Mouse (Mus musculus): ENCODE measurements at regions not wholly inside any gene's neighbourhood (a gene's known extent, or its start where the extent isn't known, plus 50 kb on each side); places are given as distances from the start of the nearest gene placed in this dataset.

DNA sequence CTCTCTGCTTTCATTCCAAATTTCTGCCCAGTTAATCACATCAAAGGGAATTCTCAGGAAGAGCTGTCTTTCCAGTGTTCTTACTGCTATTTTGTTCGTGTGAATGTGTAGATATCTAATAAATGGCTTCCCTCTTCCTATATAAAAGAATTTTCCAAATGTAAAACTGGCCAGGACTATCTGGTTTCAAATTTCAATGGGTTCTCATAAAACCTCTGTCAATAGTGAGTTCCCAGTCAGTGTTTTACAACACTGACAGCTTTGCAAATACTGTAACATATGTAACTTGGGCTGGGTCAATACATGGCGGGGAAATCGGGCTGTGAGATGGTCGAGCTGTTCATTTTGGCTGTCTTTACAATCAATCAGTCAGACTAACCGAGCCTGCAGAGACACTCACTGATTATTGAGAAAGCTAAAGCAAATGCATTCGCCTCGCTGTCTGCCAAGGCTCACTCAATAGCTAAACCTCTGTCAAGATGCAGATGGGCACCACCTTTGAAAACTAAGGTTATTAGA, 155.0 kb upstream of the Slc24a2 start:
- Histone ChIP-seq H3K27me3 (0 out of 2 replicates have a peak, but pooled peaks cover 9% of the 10 kb centered on the region), H3K9ac (no peak overlapping the region), H3K4me2 (no peak overlapping the region), H3K27ac (no peak overlapping the region), H3K4me1 (peaks cover 9% of the 10 kb centered on the region; the same call in 1 of the 2 replicates), H3K9me3 (no peaks in the 10 kb centered on the region), H3K36me3 (no peaks in the 10 kb centered on the region), H3K4me3 (no peak overlapping the region)
- ATAC-seq (ENCODE audit: insufficient number of reproducible peaks, low FRiP score, low TSS enrichment, low read depth), result no peak
- WGBS, result 22% methylated on average over 7 of the region's 7 CpGs

DNA sequence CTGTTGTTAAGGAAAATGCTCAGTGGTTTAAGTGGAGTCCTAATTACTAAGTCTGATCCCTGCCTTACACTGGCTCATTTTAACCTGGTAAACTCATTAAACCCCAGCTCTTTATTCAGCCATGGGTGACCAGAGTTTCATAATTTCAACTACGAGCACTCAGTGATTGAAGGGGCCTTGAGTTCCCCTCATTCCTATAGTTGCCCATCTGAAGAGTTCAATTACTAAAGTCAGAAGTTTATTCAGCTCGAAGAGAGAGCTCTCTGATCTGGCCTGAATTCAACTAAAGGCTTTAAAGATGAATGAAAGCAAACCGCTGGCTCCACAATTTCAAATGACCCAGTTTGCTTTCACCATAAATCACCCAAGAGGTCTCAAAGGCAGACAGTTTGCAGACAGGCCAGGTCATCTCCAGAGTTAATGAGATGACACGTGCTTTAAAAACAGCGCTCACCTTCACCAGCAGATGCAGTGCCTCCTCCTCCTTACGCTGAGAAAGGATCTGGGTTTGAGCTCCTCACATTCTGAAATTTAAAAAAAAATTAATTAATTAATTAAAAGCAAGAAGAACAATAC, 154.3 kb upstream of the Slc24a2 start:
- 22% methylated on average over 6 of the region's 6 CpGs for WGBS
- no peak for ATAC-seq (ENCODE audit: insufficient number of reproducible peaks, low FRiP score, low TSS enrichment, low read depth)
- Histone ChIP-seq H3K27me3 (0 out of 2 replicates have a peak, but pooled peaks cover 9% of the 10 kb centered on the region), H3K9me3 (no peaks in the 10 kb centered on the region), H3K27ac (no peak overlapping the region), H3K4me1 (peaks cover 10% of the 10 kb centered on the region; the same call in 1 of the 2 replicates), H3K36me3 (no peaks in the 10 kb centered on the region), H3K4me2 (no peak overlapping the region), H3K9ac (no peak overlapping the region), H3K4me3 (no peak overlapping the region)

DNA sequence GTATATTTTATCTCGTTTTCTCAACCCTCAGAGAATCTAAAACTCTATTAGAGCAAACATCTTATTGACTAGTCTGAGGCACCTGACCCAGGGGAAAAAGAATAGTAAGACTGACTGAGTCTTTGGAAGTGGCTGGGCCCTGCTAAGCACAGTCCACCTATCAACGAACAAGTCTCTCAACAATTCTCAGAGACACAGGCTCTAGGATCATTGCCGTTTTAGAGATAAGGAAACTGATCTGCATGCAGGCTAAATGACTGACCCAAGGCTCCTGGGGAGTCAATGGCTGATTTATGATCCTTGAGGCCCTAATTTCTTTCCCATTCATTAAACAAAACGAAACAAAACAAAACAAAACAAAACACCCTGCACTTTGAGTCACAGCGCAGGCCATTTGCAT, 150.4 kb upstream of the Slc24a2 start:
- H3K9ac ChIP-seq, result no peak overlapping the region
- ATAC-seq (ENCODE audit: insufficient number of reproducible peaks, low FRiP score, low TSS enrichment, low read depth), result no peak
- no peak overlapping the region for H3K4me2 ChIP-seq
- H3K36me3 ChIP-seq, result no peaks in the 10 kb centered on the region
- no peak overlapping the region for H3K27ac ChIP-seq
- WGBS, result 60% methylated on average over 5 of the region's 5 CpGs
- 0 out of 2 replicates have a peak, but pooled peaks cover 9% of the 10 kb centered on the region for H3K27me3 ChIP-seq
- no peaks in the 10 kb centered on the region for H3K9me3 ChIP-seq
- peaks cover 11% of the 10 kb centered on the region; the same call in 1 of the 2 replicates for H3K4me1 ChIP-seq
- H3K4me3 ChIP-seq, result no peak overlapping the region

DNA sequence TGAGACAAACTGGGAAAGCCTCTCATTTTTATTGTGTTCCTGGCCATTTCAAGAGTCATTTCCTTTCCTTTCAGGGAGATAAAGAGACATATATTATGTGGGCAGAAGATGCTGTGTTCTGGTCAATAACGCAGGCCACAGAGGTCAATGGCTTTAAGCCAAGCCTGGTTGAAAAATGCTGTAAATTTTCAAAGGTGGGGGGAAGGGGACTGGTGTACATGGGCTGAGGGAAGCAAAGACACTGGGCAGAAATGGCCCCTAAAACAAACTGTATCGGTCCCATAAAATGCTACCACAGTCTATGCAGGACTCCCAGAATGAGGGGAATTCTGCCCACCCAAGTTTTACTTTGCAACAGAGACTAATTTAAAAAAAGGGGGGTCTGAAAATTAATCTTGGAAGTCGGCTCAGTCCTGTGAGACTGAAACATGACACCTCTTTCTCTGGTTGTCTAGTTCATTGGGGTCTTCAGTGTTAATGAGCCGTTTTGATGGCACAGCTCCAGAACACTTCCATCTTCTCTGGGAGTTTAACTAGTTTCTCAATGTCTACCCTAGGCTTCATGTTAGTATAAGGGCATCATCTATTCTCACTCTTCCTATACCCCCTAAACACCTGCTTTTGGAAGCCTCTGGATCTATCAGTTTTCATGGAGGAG, 149.4 kb upstream of the Slc24a2 start:
- 0 out of 2 replicates have a peak, but pooled peaks cover 9% of the 10 kb centered on the region for H3K27me3 ChIP-seq
- H3K27ac ChIP-seq, result no peak overlapping the region
- H3K9me3 ChIP-seq, result no peaks in the 10 kb centered on the region
- H3K4me2 ChIP-seq, result no peak overlapping the region
- ATAC-seq (ENCODE audit: insufficient number of reproducible peaks, low FRiP score, low TSS enrichment, low read depth), result no peak
- WGBS, result 25% methylated on average over 4 of the region's 4 CpGs
- no peaks in the 10 kb centered on the region for H3K36me3 ChIP-seq
- H3K4me1 ChIP-seq, result peaks cover 7% of the 10 kb centered on the region; the same call in 1 of the 2 replicates
- no peak overlapping the region for H3K4me3 ChIP-seq
- H3K9ac ChIP-seq, result no peak overlapping the region

DNA sequence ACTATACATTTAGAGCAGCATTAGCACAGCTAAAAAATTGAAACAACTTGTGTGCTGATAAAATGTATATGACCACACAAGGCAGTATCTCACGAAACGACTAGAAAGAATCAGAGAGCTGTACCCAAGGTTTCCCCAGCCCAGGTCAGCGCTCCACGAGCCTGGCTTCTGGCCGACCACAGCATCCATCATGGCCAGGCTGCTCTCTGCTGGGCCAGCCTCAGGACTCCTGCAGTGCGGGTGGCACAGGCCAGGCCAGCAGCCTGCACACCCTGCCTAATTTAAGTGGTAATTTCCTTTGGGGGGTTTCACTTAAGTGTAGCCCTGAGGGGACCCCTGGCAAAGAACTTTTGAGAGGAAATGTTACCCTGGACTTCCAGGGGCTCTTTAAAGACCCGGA, 141.7 kb upstream of the Slc24a2 start:
- Histone ChIP-seq H3K4me1 (peaks cover 29% of the 10 kb centered on the region), H3K27ac (no peak overlapping the region), H3K36me3 (no peaks in the 10 kb centered on the region), H3K9me3 (no peaks in the 10 kb centered on the region), H3K9ac (no peak overlapping the region), H3K4me2 (no peak overlapping the region), H3K27me3 (0 out of 2 replicates have a peak, but pooled peaks cover 4% of the 10 kb centered on the region), H3K4me3 (no peak overlapping the region)
- ATAC-seq (ENCODE audit: insufficient number of reproducible peaks, low FRiP score, low TSS enrichment, low read depth), result no peak
- 39% methylated on average over 7 of the region's 7 CpGs for WGBS

DNA sequence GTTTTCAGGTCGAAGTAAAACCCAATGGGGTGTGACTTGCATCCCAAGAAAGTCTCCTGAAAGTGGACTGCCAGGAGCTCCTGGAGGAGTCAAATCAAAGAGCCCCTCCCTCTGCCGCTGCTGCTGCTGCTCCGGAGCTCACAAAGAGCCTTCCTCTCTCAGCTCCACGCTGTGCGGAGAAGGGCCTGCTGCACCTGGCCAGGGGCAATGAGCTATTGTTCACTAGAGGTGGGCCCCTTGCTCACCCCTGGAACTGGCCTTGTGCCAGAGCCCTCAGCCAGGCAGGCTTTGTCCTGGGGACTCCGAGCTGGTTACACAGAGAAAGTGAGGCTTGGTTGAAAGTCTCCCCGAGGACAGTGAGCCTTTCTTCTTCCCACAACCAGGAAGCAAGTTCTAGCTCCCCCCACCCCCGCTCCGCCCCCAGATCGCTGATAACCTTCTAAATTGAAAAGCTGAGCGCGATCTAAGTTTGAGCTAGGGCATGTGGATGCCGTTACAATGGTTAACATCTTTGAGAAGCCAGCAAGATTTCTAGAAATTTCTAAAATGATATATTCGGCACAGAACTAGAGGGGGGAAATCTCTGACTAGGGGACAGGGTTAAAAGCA, 139.5 kb upstream of the Slc24a2 start:
- Histone ChIP-seq H3K9ac (no peak overlapping the region), H3K9me3 (no peaks in the 10 kb centered on the region), H3K4me2 (peak overlapping the region; percentile 38), H3K27me3 (0 out of 2 replicates have a peak, but pooled peaks cover 4% of the 10 kb centered on the region), H3K36me3 (no peaks in the 10 kb centered on the region), H3K27ac (no peak overlapping the region), H3K4me1 (peaks cover 29% of the 10 kb centered on the region), H3K4me3 (peak overlapping the region; percentile 12)
- WGBS, result 15% methylated on average over 14 of the region's 14 CpGs
- ATAC-seq (ENCODE audit: insufficient number of reproducible peaks, low FRiP score, low TSS enrichment, low read depth), result no peak

DNA sequence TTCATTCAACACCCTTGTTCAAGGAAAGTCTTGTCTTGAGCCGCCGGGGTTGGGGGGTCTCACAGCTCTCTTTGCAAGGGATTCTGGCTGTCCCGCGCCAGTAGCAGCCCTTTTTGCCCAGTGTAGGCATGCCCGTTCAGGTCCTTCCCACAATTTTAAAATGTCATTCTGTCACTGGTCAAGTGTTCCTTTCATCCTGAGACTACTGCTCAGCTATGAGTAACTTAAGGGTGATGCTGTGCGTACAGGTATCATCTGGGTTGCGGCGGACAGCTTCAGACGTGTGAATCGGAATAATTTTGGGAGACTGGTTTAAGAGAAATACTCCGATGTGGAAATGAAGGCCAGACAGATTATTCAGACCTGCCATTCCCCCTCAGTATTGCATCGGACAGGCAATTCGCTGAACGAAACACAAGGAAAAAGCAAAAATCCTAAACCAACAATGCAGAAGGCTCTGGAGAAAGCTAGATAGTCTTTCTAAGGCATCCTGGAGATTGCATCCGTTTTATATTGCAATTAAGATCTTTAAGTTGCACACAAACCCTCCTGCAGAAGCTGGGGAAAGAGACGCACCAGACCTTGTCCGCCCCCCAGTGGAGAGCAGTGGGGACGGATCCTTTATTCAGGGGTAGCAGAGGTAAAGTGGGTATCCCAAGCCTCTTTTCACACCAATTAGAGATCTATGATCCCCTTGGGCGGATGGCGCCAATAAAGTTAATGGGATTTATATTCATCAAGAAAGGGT, 138.3 kb upstream of the Slc24a2 start:
- Histone ChIP-seq H3K27ac (peak overlapping the region; percentile 76), H3K36me3 (no peaks in the 10 kb centered on the region), H3K27me3 (0 out of 2 replicates have a peak, but pooled peaks cover 4% of the 10 kb centered on the region), H3K4me2 (peak overlapping the region; percentile 73), H3K9ac (peak overlapping the region; percentile 44), H3K4me1 (peaks cover 29% of the 10 kb centered on the region), H3K4me3 (peak overlapping the region; percentile 46), H3K9me3 (no peaks in the 10 kb centered on the region)
- ATAC-seq (ENCODE audit: insufficient number of reproducible peaks, low FRiP score, low TSS enrichment, low read depth), result peak; percentile 70; the same call in 1 of the 2 replicates
- 5% methylated on average over 20 of the region's 20 CpGs for WGBS

DNA sequence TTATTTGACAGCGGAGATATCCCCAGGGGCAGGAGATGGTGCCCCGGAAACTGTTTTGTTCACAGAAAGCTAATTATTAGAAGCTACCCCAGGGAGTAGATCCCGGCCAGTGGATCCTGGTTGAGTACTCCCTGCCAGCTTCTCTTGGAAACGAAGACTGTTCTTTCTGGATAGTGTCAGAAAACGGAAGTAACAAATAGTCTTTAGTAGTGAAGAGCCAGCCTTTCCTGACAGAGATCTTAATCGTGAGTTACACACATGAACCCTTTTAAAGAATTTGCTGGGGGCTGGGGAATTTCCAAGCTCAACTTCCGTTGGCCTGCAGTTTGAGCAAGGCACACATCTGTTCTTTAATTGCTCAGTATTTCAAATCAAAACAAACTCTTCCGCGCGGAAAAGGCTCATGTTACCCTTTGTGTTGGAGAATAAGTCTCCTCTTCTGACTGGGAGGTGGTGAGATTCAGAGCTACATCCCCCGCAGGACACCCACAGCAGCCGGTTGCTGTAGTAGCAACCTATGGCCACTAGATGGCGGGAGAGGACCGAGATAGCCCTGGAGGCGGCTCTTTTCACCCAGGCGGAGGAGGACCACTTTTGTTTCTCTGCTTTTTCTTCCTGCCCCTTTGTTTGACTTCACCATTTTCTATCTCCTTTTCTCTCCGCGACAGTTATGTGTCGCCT, 137.6 kb upstream of the Slc24a2 start:
- peak; percentile 84; the same call in 1 of the 2 replicates for ATAC-seq (ENCODE audit: insufficient number of reproducible peaks, low FRiP score, low TSS enrichment, low read depth)

DNA sequence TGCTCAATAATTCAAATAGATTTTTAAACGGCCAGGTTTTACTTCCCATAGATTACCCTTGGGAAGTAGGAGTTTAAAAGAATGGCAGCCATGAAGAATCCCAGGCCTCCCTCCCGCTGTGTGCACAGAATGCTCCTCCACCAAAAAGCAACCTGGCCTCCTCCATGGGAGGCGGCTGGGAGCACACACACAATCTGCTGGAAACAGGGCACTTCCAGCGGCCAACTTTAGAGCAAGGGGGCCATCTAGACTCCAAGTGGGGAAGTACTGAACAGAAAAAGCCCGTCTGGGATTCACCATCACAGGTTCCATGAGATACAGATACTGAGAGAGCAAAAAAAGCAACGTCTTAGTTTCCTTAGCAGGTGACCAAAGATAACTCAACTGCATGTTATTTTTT, 131.9 kb upstream of the Slc24a2 start:
- Histone ChIP-seq H3K27me3 (no peaks in the 10 kb centered on the region), H3K36me3 (no peaks in the 10 kb centered on the region), H3K9ac (no peak overlapping the region), H3K9me3 (no peaks in the 10 kb centered on the region), H3K4me1 (no peaks in the 10 kb centered on the region), H3K27ac (no peak overlapping the region), H3K4me2 (no peak overlapping the region), H3K4me3 (no peak overlapping the region)
- no peak for ATAC-seq (ENCODE audit: insufficient number of reproducible peaks, low FRiP score, low TSS enrichment, low read depth)
- WGBS, result 23% methylated on average over 6 of the region's 6 CpGs

More for the DNA sequence above, 137.6 kb upstream of the Slc24a2 start:
- peak overlapping the region; percentile 44 for H3K9ac ChIP-seq
- H3K9me3 ChIP-seq, result no peaks in the 10 kb centered on the region
- H3K27me3 ChIP-seq, result 0 out of 2 replicates have a peak, but pooled peaks cover 4% of the 10 kb centered on the region
- peaks cover 29% of the 10 kb centered on the region for H3K4me1 ChIP-seq
- peak overlapping the region; percentile 46 for H3K4me3 ChIP-seq
- WGBS, result 5% methylated on average over 19 of the region's 19 CpGs
- H3K4me2 ChIP-seq, result peak overlapping the region; percentile 73
- H3K36me3 ChIP-seq, result no peaks in the 10 kb centered on the region
- H3K27ac ChIP-seq, result peak overlapping the region; percentile 76

DNA sequence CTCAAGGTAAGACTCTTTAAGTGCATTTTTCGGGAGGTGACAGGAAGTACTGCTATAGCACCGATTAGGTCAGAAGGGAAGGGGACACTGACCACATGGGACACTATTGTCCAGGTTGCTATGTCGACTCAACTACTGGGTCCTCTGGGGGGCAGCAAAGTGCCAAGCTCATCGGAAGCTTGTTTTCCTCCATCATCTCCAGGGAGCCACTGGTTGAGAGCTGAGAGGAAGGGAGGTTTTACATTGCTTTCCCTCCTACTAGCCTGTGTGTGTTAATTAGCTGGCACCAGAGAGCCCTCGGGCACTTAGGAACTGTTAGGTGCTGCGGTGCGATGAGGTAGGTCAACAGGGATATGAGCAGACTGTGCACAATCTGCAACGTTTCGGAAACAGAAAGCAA, 129.2 kb upstream of the Slc24a2 start:
- 27% methylated on average over 9 of the region's 9 CpGs for WGBS
- no peak for ATAC-seq (ENCODE audit: insufficient number of reproducible peaks, low FRiP score, low TSS enrichment, low read depth)
- H3K27ac ChIP-seq, result no peak overlapping the region
- H3K27me3 ChIP-seq, result no peaks in the 10 kb centered on the region
- H3K4me3 ChIP-seq, result no peak overlapping the region
- peak overlapping the region; percentile 17; the same call in 1 of the 2 replicates for H3K4me2 ChIP-seq
- no peaks in the 10 kb centered on the region for H3K36me3 ChIP-seq
- no peaks in the 10 kb centered on the region for H3K9me3 ChIP-seq
- no peaks in the 10 kb centered on the region for H3K4me1 ChIP-seq
- H3K9ac ChIP-seq, result no peak overlapping the region

DNA sequence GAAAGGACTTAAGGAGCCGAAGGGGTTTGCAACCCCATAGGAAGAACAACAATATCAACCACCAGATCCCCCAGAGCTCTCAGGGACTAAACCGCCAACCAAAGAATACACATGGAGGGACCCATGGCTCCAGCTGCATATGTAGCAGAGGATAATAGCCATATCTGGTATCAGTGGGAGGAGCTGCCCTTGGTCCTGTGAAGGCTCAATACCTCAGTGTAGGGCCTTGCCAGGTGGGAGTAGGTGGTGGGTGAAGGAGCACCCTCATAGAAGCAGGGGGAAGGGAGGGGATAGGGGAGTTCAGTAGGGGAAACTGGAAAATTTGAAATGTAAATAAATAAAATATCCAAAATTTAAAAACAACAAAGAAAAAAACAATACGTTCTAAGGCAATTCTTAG, 128.7 kb upstream of the Slc24a2 start:
- H3K27ac ChIP-seq, result no peak overlapping the region
- no peaks in the 10 kb centered on the region for H3K4me1 ChIP-seq
- ATAC-seq (ENCODE audit: insufficient number of reproducible peaks, low FRiP score, low TSS enrichment, low read depth), result no peak
- H3K27me3 ChIP-seq, result no peaks in the 10 kb centered on the region
- H3K9ac ChIP-seq, result no peak overlapping the region
- H3K9me3 ChIP-seq, result no peaks in the 10 kb centered on the region
- H3K36me3 ChIP-seq, result no peaks in the 10 kb centered on the region
- no peak overlapping the region for H3K4me2 ChIP-seq
- H3K4me3 ChIP-seq, result no peak overlapping the region
- 91% methylated on average over 3 of the region's 3 CpGs for WGBS

Data from limb, embryonic 15.5 days (tissue).